ENCODE assay signal across 10 mouse cellular contexts in genomic region chr17:12754243-12755007, GRCm38 (mm10). TPM values are rescaled to one million over a fixed set of nuclear protein-coding genes. Genes with fewer than 3 reads are reported as not detected.
DNase-seq lines count a peak whose midpoint lies in the region; ATAC-seq lines count a peak whose summit lies in the region.
"Had no signal": no experiment of that assay in that cellular context is flagged by ENCODE, and none has a peak within 500 bp of the region (broad histone marks: within the 10 kb centered on the region; RNA-seq: fewer than 3 reads in every experiment).

No protein-coding gene starts in this region.

- DNase-seq in heart, adult 18-20 months, result no peak
- DNase-seq in 416B (ENCODE audit: low read depth), result peak; percentile 89
- no peak for DNase-seq in adrenal gland, adult 2 months
- DNase-seq in embryo, embryonic 11 days, result no peak
- DNase-seq in cerebellum, adult 9-11 months, result no peak
- DNase-seq: lung, adult 2 months had no signal

- peak overlapping the region; percentile 38 for H3K9ac ChIP-seq in heart, embryonic 15.5 days
- H3K9ac ChIP-seq: hindbrain, embryonic 15.5 days had no signal

- no peak overlapping the region for H3K4me3 ChIP-seq in heart, embryonic 15.5 days
- H3K4me3 ChIP-seq: hindbrain, embryonic 15.5 days had no signal

- no peaks in the 10 kb centered on the region for H3K27me3 ChIP-seq in heart, embryonic 15.5 days
- H3K27me3 ChIP-seq: hindbrain, embryonic 15.5 days had no signal

- peaks cover 9% of the 10 kb centered on the region; the same call in 1 of the 2 replicates for H3K36me3 ChIP-seq in heart, embryonic 15.5 days
- H3K36me3 ChIP-seq: hindbrain, embryonic 15.5 days had no signal

- H3K4me1 ChIP-seq in heart, embryonic 15.5 days (replicated peaks), result peaks cover 99% of the 10 kb centered on the region

- H3K27ac ChIP-seq in heart, embryonic 15.5 days, result peak overlapping the region; percentile 85
- H3K27ac ChIP-seq: hindbrain, embryonic 15.5 days had no signal

- no peak for ATAC-seq in heart, embryonic 15.5 days (replicated peaks; ENCODE audit: insufficient number of reproducible peaks, insufficient read depth, low FRiP score, low read depth)
- ATAC-seq in activated CD4-positive, CD25-positive, alpha-beta regulatory T cell, adult 4 months, result peak; percentile 20
- peak; percentile 76 for ATAC-seq in megakaryocyte, adult 5-6 weeks (ENCODE audit: poor library complexity, severe bottlenecking)

- H3K9me3 ChIP-seq in heart, embryonic 15.5 days (replicated peaks), result no peaks in the 10 kb centered on the region
- H3K9me3 ChIP-seq: hindbrain, embryonic 15.5 days had no signal

- peak overlapping the region; percentile 29 for H3K4me2 ChIP-seq in heart, embryonic 15.5 days
- H3K4me2 ChIP-seq: hindbrain, embryonic 15.5 days had no signal

- WGBS in heart, embryonic 15.5 days, result 26% methylated on average over 3 of the region's 3 CpGs

RNA-seq across cellular contexts. Expression of gene Igf2r, which starts 15.0 kb away (rescaled TPM):
- polyA plus RNA-seq in heart, embryonic 15.5 days (2015; fragmentation: Nextera tagmentation; extraction: Ambion mirVana), result 121 and 127 TPM in 2 replicates
- 100 to 1,000 TPM; 111 to 115 TPM for total RNA-seq in heart, adult 18-20 months (2021)
- polyA plus RNA-seq in activated CD4-positive, CD25-positive, alpha-beta regulatory T cell, adult 4 months (2017; shearing (Covaris generic)), result 10 to 100 TPM; 23.9 to 33.2 TPM
- total RNA-seq in megakaryocyte, adult 5-6 weeks (2015), result 0.69 and 1.9 TPM in 2 replicates
- total RNA-seq in megakaryocyte, adult 5-6 weeks (2017), result 3.7 and 5.7 TPM in 2 replicates
- 10 to 100 TPM; 66.8 to 74.7 TPM for total RNA-seq in adrenal gland, adult 2 months (2021)
- polyA plus RNA-seq in adrenal gland, adult 2 months (2012; rRNA removed), result 21.9 and 23.2 TPM in 2 replicates

Comparison
In these comparisons a context has a peak if more than half of its experiments do, and no peak if none do; other contexts are left out.
1. RNA of gene Igf2r, which starts 15.0 kb away (total RNA-seq): 111 to 115 TPM in heart, adult 18-20 months and 66.8 to 74.7 TPM in adrenal gland, adult 2 months; 0.69 to 5.7 TPM in megakaryocyte, adult 5-6 weeks; every median in the first group is over 10 times any median in the second.